Mouse (Mus musculus) brain, embryonic 14.5 days (tissue): ENCODE data around the gene Ndufb4.

Experiments
- CTCF ChIP-seq: fragments of 200-500 bp; IDR thresholded peaks from 2 replicates; pipeline ENCODE4 v1.5.1; 2012; ENCODE audit warnings: inconsistent platforms, mild to moderate bottlenecking, moderate library complexity, borderline replicate concordance; ENCODE audit not compliant: insufficient read depth, insufficient read length; ENCODE audit errors: extremely low read depth
- POLR2A ChIP-seq: fragments of 200-500 bp; IDR thresholded peaks from 2 replicates; pipeline ENCODE4 v1.6.1; 2012; ENCODE audit warnings: mild to moderate bottlenecking, inconsistent platforms, borderline replicate concordance; ENCODE audit not compliant: poor library complexity, insufficient read depth, insufficient read length, severe bottlenecking; ENCODE audit errors: extremely low read depth

DNA sequence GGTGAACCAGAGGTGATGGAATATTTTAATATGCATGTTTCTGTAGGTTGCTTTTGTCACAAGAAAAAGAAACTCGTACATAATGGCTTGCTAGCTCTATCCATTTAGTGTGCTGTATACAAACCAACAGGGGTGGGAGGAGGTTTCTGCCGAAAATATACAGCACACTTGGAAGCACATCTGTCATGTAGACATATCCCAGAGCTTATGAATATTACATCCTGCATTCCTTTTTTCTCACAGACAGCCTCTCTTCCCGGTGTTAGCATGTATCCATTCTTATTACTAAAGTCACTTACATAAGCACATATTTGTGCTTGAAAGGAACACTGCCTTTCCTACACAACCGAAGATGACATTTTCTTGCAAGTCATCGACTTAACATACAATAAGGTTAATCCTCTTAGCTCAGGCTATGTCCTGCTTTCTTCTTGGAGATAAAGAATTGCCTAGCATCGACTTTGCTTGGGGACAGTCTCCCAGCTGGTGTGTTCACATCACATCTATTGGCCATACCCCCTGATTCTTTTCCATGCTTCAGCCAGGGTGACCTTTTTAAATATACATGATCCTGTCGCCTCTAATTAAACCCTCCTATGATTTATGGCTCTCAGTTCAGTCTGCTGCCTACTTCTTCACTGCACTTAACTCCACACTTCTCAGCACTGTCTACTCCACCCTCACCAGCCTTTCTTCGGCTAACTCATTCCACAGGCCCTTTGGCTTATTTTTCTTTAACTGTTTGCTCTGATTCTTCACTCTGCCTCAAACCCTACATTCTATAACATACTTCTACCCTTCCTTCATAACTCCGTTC is 9.6 kb upstream of the Ndufb4 start:
- TF ChIP-seq POLR2A (no peak), CTCF (no peak)
